Mouse (Mus musculus) intestine, embryonic 16.5 days (tissue): Measurements from ENCODE around the gene Fasn. TPM values are rescaled to one million over a fixed set of nuclear protein-coding genes. Genes with fewer than 3 reads are reported as not detected.
A peak's percentile ranks its signal among the peaks of the same experiment; 100 is the strongest.

Source experiments
- ATAC-seq: fragments of 200-750 bp; cut with Nextera tagmentation; 2 replicates; pipeline ENCODE4 v1.8.0; 2017; ENCODE audit warnings: moderate TSS enrichment, moderate library complexity
- H3K27ac ChIP-seq: fragments of 300-500 bp; sonication (generic); 2 replicates; pipeline ENCODE4 v1.5.1; 2014; ENCODE audit warnings: mild to moderate bottlenecking, low read length
- H3K27me3 ChIP-seq: fragments of 300-500 bp; sonication (generic); replicated peaks from 2 replicates; pipeline ENCODE4 v1.6.1; 2014; ENCODE audit warnings: low read length, control low read depth, mixed read lengths; ENCODE audit not compliant: control insufficient read depth, insufficient read depth
- H3K36me3 ChIP-seq: fragments of 300-500 bp; sonication (generic); 2 replicates; pipeline ENCODE4 v1.6.1; 2014; ENCODE audit warnings: low read length, control low read depth; ENCODE audit not compliant: control insufficient read depth, insufficient read depth
- H3K4me1 ChIP-seq: fragments of 300-500 bp; sonication (generic); 2 replicates; pipeline ENCODE4 v1.6.1; 2014; ENCODE audit warnings: low read length, control low read depth, mixed read lengths; ENCODE audit not compliant: control insufficient read depth, insufficient read depth
- H3K4me2 ChIP-seq: fragments of 300-500 bp; sonication (generic); 2 replicates; pipeline ENCODE4 v1.6.1; 2014; ENCODE audit warnings: low read depth, low read length, control low read depth
- H3K4me3 ChIP-seq: fragments of 300-500 bp; sonication (generic); 2 replicates; pipeline ENCODE4 v1.5.1; 2014; ENCODE audit warnings: mild to moderate bottlenecking, low read length
- H3K9ac ChIP-seq: fragments of 300-500 bp; sonication (generic); 2 replicates; pipeline ENCODE4 v1.6.1; 2014; ENCODE audit warnings: low read depth, low read length
- H3K9me3 ChIP-seq: fragments of 300-500 bp; sonication (generic); 2 replicates; pipeline ENCODE4 v1.6.1; 2016; ENCODE audit warnings: low read length, control low read depth; ENCODE audit not compliant: control insufficient read depth
- WGBS: fragments of 180-500 bp; shearing (Covaris S2); extraction: QIAGEN DNeasy Blood & Tissue Kit; methylation state at CpG from one replicate; pipeline ENCODE4 v1.1.7; 2014; 5-methylcytosine and 5-hydroxymethylcytosine counted together
- polyA plus RNA-seq: library from polyadenylated mRNA; unstranded; fragments of >200 nt; fragmentation: Nextera tagmentation; extraction: Ambion mirVana; gene quantifications from 2 replicates; pipeline ENCODE4 v1.2.1, GENCODE M21; 2015

Fasn gene
- polyA plus RNA-seq, 1 experiment from 2014 or later, result 42.0 TPM

DNA sequence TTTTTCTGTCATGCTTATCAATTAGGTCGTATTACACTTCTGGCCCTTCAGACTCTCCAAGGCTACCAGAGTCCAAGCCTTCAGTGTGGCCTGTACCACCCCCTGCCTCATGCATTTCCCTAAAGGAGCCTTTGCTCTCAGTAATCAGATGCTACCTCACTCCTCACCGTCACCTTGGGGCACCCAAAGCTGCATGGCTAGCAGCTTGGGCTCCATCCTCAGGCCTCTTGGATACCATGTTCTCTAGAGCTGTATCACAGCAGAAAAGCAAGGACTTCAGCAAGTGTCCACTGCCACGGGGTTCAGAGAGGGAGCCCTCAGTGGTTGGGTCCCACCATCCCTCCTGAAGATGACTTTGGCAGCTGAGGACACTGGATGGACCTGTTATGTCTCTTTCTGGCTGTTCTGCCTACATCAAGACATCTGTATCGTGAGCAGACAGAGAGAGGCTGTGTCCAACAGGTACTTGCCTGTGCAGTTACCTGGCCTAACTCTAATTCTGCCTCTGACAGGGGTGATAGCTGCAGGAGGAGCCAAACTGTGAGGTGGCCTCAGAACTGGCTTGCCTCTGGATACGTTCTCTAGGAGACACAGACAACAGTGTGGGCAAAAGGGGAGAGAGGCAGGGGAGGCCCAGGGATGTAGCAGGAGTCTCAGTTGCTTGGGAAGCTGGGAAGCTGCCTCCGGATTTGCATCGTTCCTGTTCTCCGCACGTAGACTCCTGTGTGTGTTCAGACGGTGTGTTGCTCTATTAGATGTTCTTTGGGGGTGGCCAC is 5.6 kb upstream of the Fasn start:
- ATAC-seq, result no peak
- Histone ChIP-seq H3K4me1 (peaks cover 18% of the 10 kb centered on the region), H3K9me3 (no peaks in the 10 kb centered on the region), H3K36me3 (no peaks in the 10 kb centered on the region), H3K27ac (no peak overlapping the region), H3K4me3 (no peak overlapping the region), H3K9ac (no peak overlapping the region), H3K27me3 (no peaks in the 10 kb centered on the region), H3K4me2 (no peak overlapping the region)
- WGBS, result 84% methylated on average over 10 of the region's 10 CpGs

DNA sequence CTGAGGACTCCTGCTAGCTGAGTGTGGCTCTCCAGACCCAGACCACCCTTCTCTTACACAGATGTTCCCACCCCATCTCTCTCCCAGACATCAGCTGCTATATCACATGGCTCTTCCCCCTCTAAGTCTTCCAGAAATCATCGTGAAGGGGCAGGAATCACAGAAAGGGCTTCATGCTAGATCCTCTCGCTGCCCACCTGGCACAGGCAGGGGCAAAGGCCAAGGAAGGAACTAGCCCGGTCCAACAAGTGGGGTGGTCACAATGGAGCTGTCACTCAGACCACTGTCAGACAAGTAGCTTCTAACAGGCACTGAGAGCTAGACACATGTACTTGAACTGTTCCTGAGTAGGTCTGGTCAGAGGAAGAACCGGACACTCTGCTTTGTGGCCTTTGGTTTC is 4.1 kb upstream of the Fasn start:
- ATAC-seq, result no peak
- H3K9me3 ChIP-seq, result no peaks in the 10 kb centered on the region
- no peak overlapping the region for H3K9ac ChIP-seq
- 72% methylated on average over 4 of the region's 4 CpGs for WGBS
- no peak overlapping the region for H3K4me3 ChIP-seq
- no peak overlapping the region for H3K27ac ChIP-seq
- H3K4me2 ChIP-seq, result no peak overlapping the region
- H3K4me1 ChIP-seq, result peaks cover 12% of the 10 kb centered on the region
- H3K27me3 ChIP-seq, result no peaks in the 10 kb centered on the region
- H3K36me3 ChIP-seq, result no peaks in the 10 kb centered on the region

- no peaks in the 10 kb centered on the region for H3K27me3 ChIP-seq
- no peaks in the 10 kb centered on the region for H3K9me3 ChIP-seq
- H3K4me1 ChIP-seq, result peaks cover 28% of the 10 kb centered on the region
- H3K4me3 ChIP-seq, result no peak overlapping the region
- 0 out of 2 replicates have a peak overlapping the region, but pooled peaks have one; percentile 8 for H3K9ac ChIP-seq
- ATAC-seq, result no peak
- H3K4me2 ChIP-seq, result no peak overlapping the region
- 0 out of 2 replicates have a peak, but pooled peaks cover 3% of the 10 kb centered on the region for H3K36me3 ChIP-seq
- no peak overlapping the region for H3K27ac ChIP-seq
- 87% methylated on average over 8 of the region's 8 CpGs for WGBS
These were observed 1.9 kb upstream of the Fasn start for GRCm38 (mm10) chr11:120826016-120826953.

GRCm38 (mm10) chr11:120825289-120825863 is 1.0 kb upstream of the Fasn start:
- H3K4me3 ChIP-seq, result peak overlapping the region; percentile 78; the same call in 1 of the 2 replicates
- H3K4me1 ChIP-seq, result peaks cover 33% of the 10 kb centered on the region
- no peaks in the 10 kb centered on the region for H3K27me3 ChIP-seq
- peak overlapping the region; percentile 79 for H3K4me2 ChIP-seq
- 40% methylated on average over 4 of the region's 4 CpGs for WGBS
- H3K36me3 ChIP-seq, result peaks cover 11% of the 10 kb centered on the region
- peak overlapping the region; percentile 96 for H3K9ac ChIP-seq
- no peak for ATAC-seq
- peak overlapping the region; percentile 96 for H3K27ac ChIP-seq
- no peaks in the 10 kb centered on the region for H3K9me3 ChIP-seq

DNA sequence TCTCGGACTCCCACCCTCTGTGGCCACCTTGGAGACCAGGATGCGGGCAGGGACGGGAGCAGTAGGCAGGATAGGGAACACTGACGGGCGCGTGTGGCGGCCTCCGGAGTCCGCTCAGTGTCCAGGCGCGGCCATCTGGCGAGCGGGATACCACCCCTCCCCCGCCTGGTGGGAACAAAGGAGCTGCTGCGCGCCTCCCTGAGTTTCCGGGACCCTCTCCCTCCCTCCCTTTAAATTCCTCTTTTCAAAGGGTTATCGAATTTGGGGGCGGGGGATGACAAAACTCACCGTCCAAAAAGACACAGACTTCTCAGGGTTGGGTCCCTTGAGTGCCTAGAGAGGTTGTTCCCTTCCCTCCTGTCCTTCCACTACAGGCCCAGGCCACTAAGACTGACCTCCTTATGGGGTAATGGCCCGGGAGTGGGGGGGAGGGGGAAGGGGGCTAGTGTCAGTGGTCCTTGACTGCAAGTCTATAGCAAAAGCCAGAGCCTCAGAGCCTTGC is 491 bp upstream of the Fasn start:
- peak; percentile 51 for ATAC-seq
- peak overlapping the region; percentile 78 for H3K4me3 ChIP-seq

GRCm38 (mm10) chr11:120823551-120823947 is 798 bp downstream of the Fasn start:
- H3K4me1 ChIP-seq, result peaks cover 33% of the 10 kb centered on the region
- no peaks in the 10 kb centered on the region for H3K9me3 ChIP-seq
- peak overlapping the region; percentile 96 for H3K27ac ChIP-seq
- H3K27me3 ChIP-seq, result no peaks in the 10 kb centered on the region
- peaks cover 29% of the 10 kb centered on the region for H3K36me3 ChIP-seq
- peak overlapping the region; percentile 79 for H3K4me2 ChIP-seq
- peak; percentile 54 for ATAC-seq
- peak overlapping the region; percentile 78 for H3K4me3 ChIP-seq
- WGBS, result 0% methylated on average over 39 of the region's 40 CpGs
- H3K9ac ChIP-seq, result peak overlapping the region; percentile 96

More for the DNA sequence above, 491 bp upstream of the Fasn start:
- H3K27me3 ChIP-seq, result no peaks in the 10 kb centered on the region
- peaks cover 16% of the 10 kb centered on the region for H3K36me3 ChIP-seq
- H3K9ac ChIP-seq, result peak overlapping the region; percentile 96
- peak overlapping the region; percentile 96 for H3K27ac ChIP-seq
- 0% methylated on average over 21 of the region's 21 CpGs for WGBS
- H3K4me2 ChIP-seq, result peak overlapping the region; percentile 79
- no peaks in the 10 kb centered on the region for H3K9me3 ChIP-seq
- H3K4me1 ChIP-seq, result peaks cover 33% of the 10 kb centered on the region

- WGBS, result under 1% methylated on average over 14 of the region's 14 CpGs
- peak overlapping the region; percentile 96 for H3K27ac ChIP-seq
- peak overlapping the region; percentile 96 for H3K9ac ChIP-seq
- peaks cover 34% of the 10 kb centered on the region for H3K36me3 ChIP-seq
- no peak for ATAC-seq
- peak overlapping the region; percentile 78 for H3K4me3 ChIP-seq
- H3K4me1 ChIP-seq, result peaks cover 33% of the 10 kb centered on the region
- H3K4me2 ChIP-seq, result peak overlapping the region; percentile 79
- H3K9me3 ChIP-seq, result no peaks in the 10 kb centered on the region
- no peaks in the 10 kb centered on the region for H3K27me3 ChIP-seq
These were observed 1.4 kb downstream of the Fasn start for GRCm38 (mm10) chr11:120822831-120823550.

- Histone ChIP-seq H3K9ac (peak overlapping the region; percentile 96), H3K27me3 (no peaks in the 10 kb centered on the region), H3K4me1 (peaks cover 33% of the 10 kb centered on the region), H3K4me2 (peak overlapping the region; percentile 79), H3K27ac (no peak overlapping the region; the same call in 1 of the 2 replicates), H3K36me3 (peaks cover 40% of the 10 kb centered on the region), H3K4me3 (peak overlapping the region; percentile 78), H3K9me3 (no peaks in the 10 kb centered on the region)
- ATAC-seq, result no peak
- 33% methylated on average over 4 of the region's 4 CpGs for WGBS
These were observed 2.0 kb downstream of the Fasn start for GRCm38 (mm10) chr11:120822321-120822720.
